Mouse (Mus musculus) layer of hippocampus, adult 11-12 months (tissue): ENCODE measurements around the gene Morf4l1.
"Not testable (repeated sequence)": the region's sequence is repeated elsewhere in the genome, so short reads cannot be mapped to it uniquely, and the experiment has no call there.

Source experiments
- DNase-seq: peaks from one replicate; pipeline ENCODE4 v3.0.0; 2022; ENCODE audit warnings: low spot score

The Morf4l1 gene

GRCm38 (mm10) chr9:90060574-90060875, 54.0 kb downstream of the Morf4l1 start:
- no peak for DNase-seq

GRCm38 (mm10) chr9:90059828-90060573, 54.6 kb downstream of the Morf4l1 start:
- no peak for DNase-seq

DNA sequence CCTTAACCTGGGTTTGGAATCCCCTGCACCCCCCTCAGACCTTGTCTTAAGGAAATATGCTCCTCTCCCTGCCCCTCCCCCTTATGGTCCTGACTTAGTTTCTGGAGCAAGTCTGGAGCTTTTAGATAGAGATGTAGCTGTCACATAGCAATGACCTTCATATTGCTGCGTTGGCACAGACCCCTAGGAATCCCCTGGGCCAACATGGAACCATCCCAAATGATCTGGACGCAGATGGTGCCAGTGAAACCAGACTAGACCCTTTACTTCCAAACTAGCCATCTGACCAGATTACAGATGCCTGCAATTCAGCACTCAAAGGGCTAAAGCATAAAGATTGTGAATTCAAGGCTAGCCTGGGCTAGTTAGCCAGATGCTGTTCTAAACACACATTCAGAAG, 57.9 kb downstream of the Morf4l1 start:
- DNase-seq, result no peak

DNA sequence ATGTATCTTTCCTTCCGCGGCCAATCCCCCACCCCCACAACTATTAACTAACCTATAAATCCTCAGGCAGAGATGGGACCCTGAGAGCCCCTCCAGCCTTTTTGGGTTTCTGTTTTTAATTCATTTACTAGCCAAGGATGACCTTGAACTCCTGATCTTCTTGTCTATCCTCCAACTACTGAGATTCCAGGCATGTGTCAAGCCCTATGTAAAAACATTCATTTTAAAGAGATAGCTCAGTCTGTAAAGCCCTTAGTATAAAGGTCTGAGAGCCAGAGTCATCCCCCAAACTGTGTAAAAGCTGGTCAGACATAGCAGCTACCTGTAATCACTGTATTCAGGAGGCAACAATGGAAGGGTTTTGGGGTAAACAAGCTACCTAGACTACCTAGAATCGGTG, 58.7 kb downstream of the Morf4l1 start:
- DNase-seq, result no peak

DNA sequence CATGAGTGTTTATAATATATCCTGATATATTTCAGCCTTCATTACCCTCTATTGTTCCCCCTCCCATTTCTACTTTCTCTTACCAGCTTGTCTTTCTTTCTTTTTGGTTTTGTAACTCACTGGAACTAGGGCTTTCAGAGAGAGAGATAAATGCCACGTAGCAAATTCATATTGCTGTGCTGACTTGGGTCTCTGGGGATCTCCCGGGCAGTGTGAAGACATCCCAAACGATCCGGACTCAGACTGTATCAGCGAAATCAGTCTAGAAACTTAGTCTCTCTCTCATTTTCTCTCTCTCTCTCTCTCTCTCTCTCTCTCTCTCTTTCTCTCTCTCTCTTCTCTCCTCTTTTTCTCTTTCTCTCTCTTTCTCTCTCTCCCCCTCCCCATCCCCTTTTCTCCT, 59.2 kb downstream of the Morf4l1 start:
- no peak for DNase-seq

DNA sequence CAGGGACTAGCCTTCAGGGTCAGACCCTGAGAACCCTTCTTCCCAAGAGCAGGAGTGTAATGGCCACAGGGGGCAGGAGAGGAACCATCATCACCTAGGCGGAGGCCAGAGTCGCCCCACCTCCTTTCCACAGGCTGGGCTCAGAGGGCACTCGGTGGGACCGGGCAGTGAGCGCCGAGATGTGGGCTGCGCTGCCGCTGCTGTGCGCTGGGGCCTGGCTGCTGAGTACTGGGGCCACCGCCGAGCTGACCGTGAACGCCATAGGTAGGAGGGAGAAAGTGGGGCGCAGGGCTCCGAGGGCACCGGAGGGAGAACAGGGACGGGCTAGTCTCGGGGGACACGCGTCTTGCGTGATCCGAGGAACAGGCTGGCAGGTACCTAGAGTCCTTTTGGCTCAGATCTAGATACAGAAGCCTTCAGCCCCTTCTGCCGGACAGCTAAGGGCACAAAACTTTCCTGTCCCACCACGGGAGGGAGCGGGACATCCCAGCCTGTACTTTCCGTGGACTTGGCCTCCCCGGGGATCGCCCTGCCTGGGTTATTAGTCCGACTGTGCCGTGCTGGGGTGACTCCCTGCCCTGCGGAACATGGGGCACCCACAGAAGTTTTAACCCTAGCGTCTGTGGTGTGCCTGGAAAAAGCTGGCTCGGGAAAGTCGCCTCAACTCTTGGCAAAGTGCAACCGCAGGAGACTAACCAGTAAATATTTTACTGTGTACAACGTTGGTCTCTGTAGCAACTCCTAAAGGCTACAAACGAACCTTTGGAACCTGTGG, 60.0 kb downstream of the Morf4l1 start:
- DNase-seq, result peak; percentile 56

GRCm38 (mm10) chr9:90053852-90054251, 60.7 kb downstream of the Morf4l1 start, which contains the start of gene Ctsh:
Gene Ctsh (plus strand): TSS chr9:90054152.
- DNase-seq, result no peak

DNA sequence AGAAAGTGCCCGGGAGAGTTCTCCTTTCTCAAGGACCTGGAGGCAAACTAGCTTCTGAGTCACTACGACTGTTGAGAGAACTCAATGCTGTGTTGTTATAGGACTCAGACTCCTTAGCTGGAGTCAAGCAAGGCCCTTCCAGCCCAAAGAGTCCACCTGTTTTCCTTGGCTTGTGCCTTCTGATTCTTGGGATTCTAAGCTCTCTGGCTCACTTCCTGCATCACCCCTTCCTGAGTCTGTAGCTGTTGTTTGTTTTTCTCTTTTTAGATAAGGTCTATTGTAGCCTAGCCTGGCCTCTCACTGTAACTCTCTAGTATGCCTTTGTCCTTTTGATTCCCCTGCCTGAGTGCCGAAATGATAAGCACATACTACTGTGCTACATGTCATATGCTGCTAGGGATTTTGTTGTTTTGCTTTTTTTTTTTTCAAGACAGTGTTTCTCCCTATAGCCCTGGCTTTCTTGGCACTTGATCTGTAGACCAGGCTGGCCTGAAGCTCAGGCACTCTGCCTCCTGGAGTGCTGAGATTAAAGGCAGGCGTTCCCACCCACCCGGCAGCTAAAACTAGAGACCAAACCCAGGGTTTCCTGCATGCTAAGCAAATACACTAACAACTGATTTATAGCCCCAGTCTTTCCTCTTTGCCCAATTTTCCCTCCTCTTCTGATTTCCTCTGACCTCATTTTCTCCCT, 66.5 kb downstream of the Morf4l1 start:
- no peak for DNase-seq

GRCm38 (mm10) chr9:90045191-90045590, 69.4 kb downstream of the Morf4l1 start:
- no peak for DNase-seq

- not testable (repeated sequence) for DNase-seq
Observed at GRCm38 (mm10) chr9:90042906-90043305, 71.7 kb downstream of the Morf4l1 start.
